Mouse (Mus musculus) G1E-ER4 (cell line): ENCODE measurements around the gene H3f3a. TPM values are rescaled to one million over a fixed set of nuclear protein-coding genes. Genes with fewer than 3 reads are reported as not detected.

Experiments used
- GATA1 ChIP-seq: IDR thresholded peaks from one replicate; pipeline ENCODE4 v1.8.0; 2012; ENCODE audit warnings: low read length, inconsistent platforms
- polyA plus RNA-seq: library from polyadenylated mRNA; stranded (reverse); fragments of >175 nt; gene quantifications from 2 replicates; pipeline ENCODE4 v1.2.3, GENCODE M21; 2012

The H3f3a gene
- polyA plus RNA-seq, 1 experiment: 942 TPM

- TF ChIP-seq GATA1: no peak
Observed at GRCm38 (mm10) chr1:180830588-180831346, 17.0 kb upstream of the H3f3a start.

- TF ChIP-seq GATA1: no peak
Observed at GRCm38 (mm10) chr1:180830175-180830574, 16.4 kb upstream of the H3f3a start.

DNA sequence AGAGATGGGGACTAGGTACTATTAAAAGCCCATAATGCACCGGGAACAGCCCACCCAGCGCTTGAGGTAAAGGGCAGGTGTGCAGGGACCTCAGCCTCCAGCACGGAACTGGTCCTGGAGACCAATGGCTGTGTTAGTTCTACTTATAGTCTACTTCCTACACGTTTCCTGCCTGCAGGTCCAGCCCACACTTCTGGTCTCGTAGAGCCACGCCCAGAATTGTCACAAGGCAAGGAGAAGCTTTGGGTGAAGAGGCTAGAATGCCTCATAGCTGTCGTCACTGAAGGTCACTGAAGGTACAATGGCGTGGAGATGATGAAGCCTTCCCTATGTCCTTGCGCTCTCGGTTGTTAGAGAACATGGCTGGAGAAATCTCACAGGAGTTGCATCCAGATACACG lies 16.0 kb upstream of the H3f3a start:
- no peak for TF ChIP-seq GATA1

DNA sequence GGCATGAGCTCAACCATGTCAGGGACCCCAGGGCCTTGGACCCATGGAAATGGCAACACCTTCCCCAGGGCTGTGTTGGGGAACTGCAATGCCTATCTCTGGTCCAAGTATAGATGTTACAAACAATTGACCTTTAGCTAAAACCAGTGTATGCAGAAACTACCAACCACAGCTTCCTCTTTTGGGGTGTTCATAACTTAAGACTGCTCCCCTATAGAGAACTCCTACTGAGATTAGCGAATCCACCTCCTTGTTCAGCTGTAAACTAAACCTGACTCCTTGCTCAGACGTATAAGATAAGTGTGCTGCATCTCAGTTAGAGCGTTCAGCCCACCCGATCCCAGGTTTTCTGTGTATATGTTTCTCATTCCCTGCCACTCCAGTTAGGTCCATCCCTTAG lies 12.9 kb upstream of the H3f3a start:
- no peak for TF ChIP-seq GATA1

- TF ChIP-seq GATA1: no peak
Observed at GRCm38 (mm10) chr1:180824721-180825120, 11.0 kb upstream of the H3f3a start.

- TF ChIP-seq GATA1: no peak
Observed at GRCm38 (mm10) chr1:180823716-180824115, 10.0 kb upstream of the H3f3a start.

GRCm38 (mm10) chr1:180822276-180822675 lies 8.5 kb upstream of the H3f3a start:
- TF ChIP-seq GATA1: no peak

- TF ChIP-seq GATA1: no peak
Observed at GRCm38 (mm10) chr1:180821101-180821500, 7.4 kb upstream of the H3f3a start.

GRCm38 (mm10) chr1:180818000-180818399 lies 4.3 kb upstream of the H3f3a start:
- no peak for TF ChIP-seq GATA1

DNA sequence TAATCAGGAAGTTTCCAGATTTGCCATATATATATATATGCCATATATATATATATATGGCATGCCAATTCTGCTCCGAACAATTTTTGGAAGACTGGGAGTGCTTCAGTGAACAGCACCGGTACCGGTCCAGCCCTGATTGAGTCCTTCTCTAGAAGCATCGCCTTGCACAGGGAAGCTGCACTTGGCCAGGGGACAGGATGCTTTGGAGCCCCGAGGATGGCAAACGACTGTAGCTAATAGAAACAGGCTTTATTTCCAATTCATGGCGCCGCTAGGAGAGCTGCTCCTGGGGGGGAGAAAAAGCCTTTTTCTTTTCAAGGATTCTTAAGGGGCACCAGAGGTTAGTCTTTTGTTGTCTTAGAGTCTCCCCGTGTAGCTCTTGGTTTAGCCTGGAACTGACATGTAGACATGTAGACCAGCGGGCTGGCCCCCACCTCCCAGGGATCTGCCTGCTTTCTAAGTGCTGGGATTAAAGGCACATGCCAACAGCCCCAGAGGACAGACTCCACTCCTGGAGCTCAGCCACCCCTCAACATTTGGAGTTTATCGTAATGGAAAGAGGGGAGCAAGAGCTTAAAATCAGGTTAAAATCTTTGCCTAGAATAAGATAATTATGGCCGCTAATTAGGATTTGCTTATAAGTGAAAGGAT lies 1.8 kb upstream of the H3f3a start:
- no peak for TF ChIP-seq GATA1

DNA sequence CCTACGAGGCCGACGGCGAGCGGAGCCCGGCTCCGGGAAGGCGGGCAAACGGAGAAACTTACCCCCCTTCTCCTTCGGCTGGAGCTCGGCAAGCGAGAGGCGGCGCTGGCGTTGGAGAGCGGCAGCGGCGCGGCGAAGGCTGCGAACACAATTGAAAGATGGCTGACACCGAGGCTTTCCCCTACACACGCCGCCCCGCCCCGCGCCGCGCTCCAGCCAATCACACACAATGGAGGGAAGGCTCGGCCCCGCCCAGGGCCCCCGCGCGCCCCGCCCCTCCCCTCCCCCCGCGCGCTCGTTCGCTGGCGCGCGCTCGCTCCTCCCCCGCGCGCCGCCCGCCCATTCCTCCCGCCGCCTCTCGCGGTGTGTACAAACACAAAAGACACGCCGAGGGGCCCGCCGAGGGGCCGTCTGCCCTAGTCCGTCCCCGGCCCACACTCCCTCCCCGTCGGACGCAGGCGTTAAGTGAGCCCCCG lies 296 bp downstream of the H3f3a start:
- no peak for TF ChIP-seq GATA1

GRCm38 (mm10) chr1:180812463-180813408 lies 1.0 kb downstream of the H3f3a start:
- TF ChIP-seq GATA1: no peak

DNA sequence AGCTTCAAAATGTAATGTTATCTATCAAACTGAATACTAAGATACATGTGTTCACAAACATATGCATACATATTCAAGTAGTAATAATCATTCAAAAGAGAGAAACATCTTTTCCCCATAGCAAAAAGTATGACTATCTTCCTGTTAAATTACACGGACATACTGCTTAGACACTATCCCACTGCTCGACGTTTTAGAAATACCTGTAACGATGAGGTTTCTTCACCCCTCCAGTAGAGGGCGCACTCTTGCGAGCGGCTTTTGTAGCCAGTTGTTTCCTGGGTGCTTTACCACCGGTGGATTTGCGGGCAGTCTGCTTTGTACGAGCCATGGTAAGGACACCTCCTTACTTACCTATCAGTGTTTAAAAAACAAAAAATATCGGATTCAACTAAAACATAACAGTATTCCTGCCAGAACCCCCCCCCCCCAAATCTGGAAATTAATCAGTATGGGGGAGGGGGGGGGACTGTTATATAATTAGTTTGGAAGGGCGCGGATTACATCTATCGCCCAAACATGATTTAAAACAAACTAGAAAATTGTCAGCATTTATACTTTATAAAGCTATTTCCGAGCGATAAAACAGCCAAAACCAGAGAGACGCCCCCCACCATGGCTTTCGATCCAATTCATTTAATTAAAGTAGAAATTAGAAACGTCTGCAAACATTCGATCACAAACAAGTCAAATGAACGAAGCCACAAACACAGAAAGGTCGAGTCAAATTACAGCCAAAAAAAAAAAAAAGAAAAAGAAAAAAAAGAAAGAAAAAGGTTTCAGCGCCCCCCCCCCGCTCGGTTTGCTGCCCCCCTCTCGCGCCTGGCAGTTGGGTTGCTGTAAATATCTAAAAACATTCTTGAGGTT lies 1.9 kb downstream of the H3f3a start:
- TF ChIP-seq GATA1: no peak

- no peak for TF ChIP-seq GATA1
Observed at GRCm38 (mm10) chr1:180810976-180811375, 2.8 kb downstream of the H3f3a start.

GRCm38 (mm10) chr1:180808831-180809230 lies 4.9 kb downstream of the H3f3a start:
- TF ChIP-seq GATA1: no peak
